Mouse (Mus musculus) urinary bladder, postnatal 4 days (tissue): ENCODE data around the gene Polq.

Experiments
- DNase-seq, 2 experiments: peaks; one replicate each; pipeline ENCODE4 v3.0.0; 2021 to 2022; ENCODE audit warnings: low spot score in 2 of 2

Gene Polq

GRCm38 (mm10) chr16:37011061-37011921 is at the start of gene Polq:
Gene Polq (plus strand): TSS chr16:37011786.
- peak; percentile 90 to 91 for DNase-seq

DNA sequence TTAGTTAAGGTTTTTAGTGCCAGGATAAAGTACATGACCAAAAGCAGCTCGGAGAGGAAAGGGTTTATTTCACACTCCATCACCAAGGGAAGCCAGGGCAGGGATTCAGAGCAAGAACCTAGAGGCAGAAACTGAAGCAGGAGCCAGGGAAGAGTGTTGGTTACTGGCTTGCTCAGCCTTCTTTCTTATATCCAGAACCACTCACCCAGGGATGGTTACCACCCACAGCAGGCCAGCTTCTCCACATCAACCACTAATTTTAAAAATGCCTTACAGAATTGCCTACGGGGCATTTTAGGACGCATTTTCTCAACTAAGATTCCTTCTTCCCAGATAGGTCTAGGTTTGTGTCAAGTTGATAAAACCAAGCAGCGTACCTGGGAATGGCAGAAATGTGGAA is 48.2 kb upstream of the Polq start:
- no peak for DNase-seq

GRCm38 (mm10) chr16:36979127-36979526 is 32.5 kb upstream of the Polq start:
- DNase-seq = no peak

DNA sequence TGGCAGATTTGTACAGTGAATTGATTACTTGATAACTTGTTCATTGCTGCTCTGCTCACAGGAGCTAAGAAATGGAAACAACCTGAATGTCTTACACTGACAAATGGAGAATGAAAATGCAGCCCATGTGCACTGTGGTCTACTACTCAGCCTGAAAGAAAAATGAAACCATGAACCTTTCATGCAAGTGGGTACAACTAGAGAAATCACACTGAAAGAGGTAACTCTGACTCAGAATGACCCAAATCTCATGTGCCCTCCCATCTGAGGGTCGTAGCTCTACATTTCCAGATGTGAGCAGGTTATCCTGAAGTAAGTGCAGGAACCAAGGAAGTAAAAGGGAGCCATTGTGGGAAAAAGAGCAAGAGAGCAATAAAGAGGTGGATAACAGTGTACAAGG is 27.8 kb upstream of the Polq start:
- DNase-seq = no peak

DNA sequence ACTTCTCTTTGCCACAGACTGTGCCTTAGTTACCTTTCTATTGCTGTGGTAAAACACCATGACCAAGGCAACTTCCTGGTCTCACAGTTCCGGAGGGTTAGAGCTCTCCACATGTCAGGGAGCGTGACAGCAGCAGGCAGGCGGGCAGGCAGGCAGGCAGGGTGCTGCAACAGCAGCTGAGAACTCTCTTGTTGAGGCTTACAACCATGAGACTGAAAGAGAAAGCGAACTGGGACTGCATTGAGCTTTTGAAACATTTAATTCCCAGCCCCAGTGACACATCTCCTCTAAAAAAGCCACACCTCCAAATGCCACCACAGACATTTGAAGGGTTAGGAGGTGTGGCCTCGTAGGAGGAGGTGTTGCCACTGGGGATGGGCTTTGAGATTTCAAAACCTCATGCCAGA is 25.9 kb upstream of the Polq start:
- no peak for DNase-seq

GRCm38 (mm10) chr16:36987399-36987798 is 24.2 kb upstream of the Polq start:
- no peak for DNase-seq

GRCm38 (mm10) chr16:36988066-36988465 is 23.5 kb upstream of the Polq start:
- no peak for DNase-seq

DNA sequence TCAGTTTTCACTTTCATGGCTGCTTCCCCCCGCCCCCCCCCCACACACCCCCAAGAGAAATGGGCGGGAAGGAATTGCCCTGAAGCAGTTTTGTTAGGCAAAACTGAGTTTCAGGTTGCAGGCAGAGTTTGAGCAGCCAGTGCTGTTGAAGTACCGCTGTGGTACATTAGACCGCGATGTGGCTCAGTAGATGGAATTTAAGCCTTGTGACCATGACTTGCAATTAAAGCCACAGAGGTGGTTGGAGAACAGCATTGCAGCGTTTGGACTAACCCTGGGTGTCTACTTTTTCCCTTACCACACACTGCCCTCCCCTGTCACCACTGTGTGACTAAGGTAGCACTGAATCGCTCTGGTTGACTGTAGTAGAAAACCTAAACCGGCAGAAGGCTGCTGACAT is 22.1 kb upstream of the Polq start:
- no peak for DNase-seq

DNA sequence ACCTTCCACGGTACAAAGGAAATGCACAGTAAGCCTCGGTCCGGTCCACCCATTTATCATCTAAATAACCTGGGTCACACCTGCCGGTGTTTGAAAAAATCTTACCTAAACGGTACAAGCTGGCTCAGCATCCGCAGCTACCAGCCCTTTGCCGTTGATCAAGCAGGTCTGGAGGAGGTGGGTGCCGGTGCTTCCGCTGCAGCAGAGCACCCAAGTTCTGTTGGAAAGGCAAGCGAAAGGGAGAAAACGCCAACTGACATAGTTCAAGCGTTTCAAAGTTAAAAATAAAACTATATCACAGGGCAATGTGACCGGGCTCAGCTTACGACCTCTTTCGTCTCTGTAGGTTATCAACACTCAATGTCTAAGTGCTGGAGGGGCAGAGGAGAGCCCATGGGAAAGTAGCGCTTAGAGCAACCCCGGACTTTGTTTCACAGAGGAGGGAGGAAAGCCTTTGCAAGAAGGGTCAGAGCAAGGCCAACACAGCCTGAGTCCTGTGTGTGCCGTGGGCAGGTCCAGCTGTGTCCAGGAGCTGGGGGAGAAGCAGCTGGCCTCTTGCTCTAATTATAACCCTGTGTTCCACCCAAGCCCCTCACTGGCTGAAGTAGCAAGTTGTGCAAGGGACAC is 21.5 kb upstream of the Polq start, which contains the start of gene Fbxo40:
Fbxo40 (minus strand) TSS at position 469 of the 627 bp plus-strand sequence.
- DNase-seq = no peak

DNA sequence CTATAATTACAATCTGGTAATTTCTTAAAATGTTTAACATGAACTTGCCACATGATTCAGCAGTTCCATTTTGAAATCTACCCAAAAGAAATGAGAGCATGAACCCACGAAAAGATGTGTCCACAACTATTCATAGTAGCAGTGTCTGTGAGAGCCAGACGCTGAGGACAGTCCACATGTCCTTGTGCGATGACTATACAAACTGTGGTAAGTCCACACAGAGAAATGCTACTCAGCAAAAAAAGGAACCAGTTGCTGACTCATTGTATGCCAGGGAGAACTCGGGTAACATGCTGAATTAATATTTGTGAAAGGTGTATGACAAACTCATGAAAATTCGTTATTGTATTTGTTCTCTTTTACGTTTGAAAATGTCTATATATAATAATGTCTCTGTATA is 13.9 kb upstream of the Polq start:
- no peak for DNase-seq

GRCm38 (mm10) chr16:36999366-36999972 is 12.1 kb upstream of the Polq start:
- no peak for DNase-seq

GRCm38 (mm10) chr16:37009262-37009661 is 2.3 kb upstream of the Polq start:
- no peak for DNase-seq

GRCm38 (mm10) chr16:37010370-37010769 is 1.2 kb upstream of the Polq start:
- no peak for DNase-seq

DNA sequence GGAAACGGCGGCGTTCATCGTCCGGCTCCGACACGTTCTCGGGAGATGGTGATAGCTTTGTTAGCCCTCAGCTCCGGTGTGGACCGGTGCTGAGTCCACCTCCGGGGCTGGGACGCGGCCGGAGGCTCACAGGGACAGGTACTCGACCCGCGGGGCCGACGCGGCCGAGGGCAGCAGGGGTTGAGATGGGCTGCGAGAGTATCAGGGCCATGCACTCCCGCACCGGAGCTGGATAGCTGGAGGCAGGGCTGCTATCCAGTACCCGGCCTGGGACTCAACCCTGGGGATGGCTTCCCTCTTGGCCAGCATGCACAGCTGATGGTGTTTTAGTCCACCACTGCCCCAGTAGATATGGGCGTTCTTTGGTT is 320 bp downstream of the Polq start:
- DNase-seq = peak in 1 of 2 experiments; percentile 60

GRCm38 (mm10) chr16:37012336-37012735 is 750 bp downstream of the Polq start:
- no peak for DNase-seq

- no peak for DNase-seq
Observed at GRCm38 (mm10) chr16:37027581-37027980, 16.0 kb downstream of the Polq start.

DNA sequence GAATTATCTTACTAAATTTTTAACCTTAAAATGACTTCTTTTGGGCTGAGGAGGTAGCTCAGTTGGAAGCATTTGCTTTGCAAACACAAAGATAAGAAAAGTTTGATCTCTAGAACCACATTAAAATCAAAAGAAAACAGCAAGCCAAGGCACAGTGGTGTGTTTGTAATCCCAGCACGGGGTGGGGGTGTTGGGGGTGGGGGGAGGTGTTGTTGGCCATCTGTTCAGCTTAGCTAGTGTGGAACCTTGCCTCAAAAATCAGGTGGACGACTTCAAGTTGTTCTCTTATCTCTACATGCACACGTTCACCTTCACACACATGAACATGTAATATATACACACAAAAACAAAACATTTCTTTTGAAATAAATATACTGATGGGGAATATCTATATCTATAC is 20.4 kb downstream of the Polq start:
- DNase-seq = no peak

DNA sequence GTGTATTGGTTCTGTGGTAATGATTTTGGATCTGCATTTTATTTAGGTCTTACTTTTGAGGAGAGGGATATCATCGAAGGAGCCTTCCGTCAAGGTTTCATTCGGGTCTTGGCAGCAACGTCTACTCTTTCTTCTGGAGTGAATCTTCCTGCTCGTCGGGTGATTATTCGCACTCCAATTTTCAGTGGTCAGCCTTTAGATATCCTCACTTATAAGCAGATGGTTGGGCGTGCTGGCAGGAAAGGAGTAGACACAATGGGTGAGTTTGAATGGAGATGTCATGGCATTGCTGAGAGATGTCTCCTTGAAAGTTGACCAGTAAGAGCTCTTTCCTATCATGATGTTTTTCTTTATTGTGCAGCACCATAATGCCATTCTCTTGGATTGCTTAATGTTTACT is 23.2 kb downstream of the Polq start:
- DNase-seq = no peak

DNA sequence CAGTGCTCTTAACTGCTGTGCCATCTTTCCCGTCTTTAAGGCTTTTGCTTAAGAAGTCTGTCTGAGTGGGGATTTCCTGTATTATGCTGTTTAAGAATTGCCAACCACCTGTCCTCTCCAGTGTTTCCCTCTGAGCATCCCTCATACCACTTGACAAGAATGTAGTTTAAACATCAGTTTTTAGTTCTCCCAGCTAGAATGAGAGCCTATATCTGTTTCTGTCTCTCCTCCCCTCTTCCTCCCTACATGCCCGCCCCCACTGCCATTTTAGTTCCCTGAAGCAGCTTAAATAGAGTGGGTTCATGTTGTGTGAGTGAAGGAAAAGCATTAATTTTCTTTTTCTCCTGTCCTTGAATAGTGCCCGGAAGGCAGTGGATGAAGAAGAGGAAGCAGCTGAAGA is 48.0 kb downstream of the Polq start:
- DNase-seq = no peak

DNA sequence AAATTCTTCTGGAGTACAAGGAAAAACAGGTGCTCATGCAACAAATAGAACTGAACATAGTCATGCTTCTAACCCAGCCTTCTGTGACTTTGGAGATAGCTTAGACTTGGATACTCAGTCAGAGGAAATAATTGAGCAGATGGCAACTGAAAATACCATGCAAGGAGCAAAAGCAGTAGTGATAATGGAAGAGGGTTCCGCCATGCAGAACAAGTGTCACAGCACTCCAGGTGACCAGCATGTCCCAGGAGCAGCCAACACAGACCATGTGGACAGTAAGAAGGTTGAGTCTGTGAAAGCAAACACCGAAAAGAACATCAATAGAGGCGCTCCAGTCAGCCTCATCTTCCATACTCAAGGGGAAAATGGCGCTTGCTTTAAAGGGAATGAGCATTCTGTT is 49.7 kb downstream of the Polq start:
- DNase-seq = no peak

DNA sequence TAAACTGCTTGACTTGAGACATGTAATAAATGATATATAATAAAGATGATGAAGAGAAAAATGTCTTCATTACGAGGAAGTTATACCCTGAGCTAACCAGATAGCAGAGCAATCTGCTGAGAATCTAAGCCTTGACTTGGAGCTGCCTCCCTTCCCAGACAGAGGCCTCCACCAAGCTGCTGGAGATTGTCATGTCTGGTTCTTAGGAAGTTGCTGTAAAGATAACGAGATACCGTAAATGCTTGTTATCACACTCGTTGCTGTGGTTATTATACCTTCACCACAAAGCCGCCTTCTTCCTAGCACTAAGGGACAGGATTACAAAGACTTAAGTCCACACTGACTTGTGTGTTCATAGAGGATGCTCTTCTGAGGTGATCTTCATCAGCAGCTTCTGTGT is 60.8 kb downstream of the Polq start:
- DNase-seq = no peak

DNA sequence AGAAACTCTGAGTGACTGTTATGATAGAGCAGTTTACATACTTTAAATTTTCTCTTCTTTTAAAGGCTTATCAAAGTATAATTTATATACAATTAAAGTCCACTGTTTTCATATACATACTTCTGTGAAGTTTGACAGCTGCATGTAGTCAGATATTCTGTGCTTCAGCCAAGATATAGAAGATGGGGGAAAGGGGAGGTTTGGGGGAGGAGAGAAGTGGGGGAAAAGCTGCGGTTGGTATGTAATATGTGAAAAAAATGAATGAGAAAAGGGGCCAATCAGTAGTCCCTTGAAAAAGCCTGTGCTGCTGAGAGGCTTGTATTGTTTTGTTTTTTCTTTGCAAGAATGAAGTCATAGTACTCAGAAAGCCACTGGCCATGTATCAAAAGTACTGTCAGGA is 78.1 kb downstream of the Polq start:
- no peak for DNase-seq
